Mouse (Mus musculus): ENCODE data around the gene Vmn1r14.

DNA sequence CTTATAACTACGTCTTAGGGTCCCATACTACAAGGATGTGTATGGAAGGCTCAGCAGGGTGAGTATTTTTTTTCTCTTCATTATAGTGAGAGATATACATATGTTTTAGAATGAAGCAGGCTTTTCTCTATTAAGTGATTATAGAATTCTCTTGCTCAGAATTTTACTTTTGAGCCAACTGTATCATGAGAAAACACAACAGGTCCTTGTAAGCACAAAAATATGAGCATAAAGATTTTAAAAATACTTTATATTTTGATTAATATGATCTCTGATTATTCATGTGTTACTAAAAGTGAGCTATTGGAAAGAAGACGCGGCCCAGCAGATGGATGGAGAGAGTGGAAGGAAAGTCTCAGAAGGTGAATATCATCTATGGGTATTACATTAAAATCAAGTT lies at the start of gene Vmn1r14:
- TF ChIP-seq CTCF (IDR thresholded peaks at IDR 0.05; ENCODE audit: borderline replicate concordance, extremely low read depth, insufficient read depth, insufficient read length) (no peak), POLR2A (IDR thresholded peaks at IDR 0.05; ENCODE audit: borderline replicate concordance, extremely low read depth, insufficient read depth, insufficient read length, poor library complexity, severe bottlenecking) (no peak)

Data from brain, embryonic 14.5 days (tissue).